19 mouse cellular contexts compared by ENCODE assay signal in the genomic region with DNA sequence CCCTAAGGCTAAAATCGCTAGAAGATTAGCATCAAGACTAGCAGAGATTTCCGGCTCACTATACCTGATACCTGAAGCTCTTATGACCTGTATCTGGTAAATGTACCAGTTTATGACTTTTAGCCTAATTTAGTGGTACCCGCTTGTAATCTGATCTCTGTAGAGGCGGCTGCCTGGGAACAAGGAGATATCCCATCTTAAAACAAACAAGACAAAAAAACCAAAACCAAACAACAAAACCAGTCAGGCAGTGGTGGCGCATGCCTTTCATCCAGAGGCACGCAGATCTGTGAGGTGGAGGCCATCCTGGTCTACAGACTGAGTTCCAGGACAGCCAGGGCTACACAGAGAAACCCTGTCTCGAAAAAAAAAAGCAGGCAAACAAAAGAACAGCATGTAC. TPM values are rescaled to one million over a fixed set of nuclear protein-coding genes. Genes with fewer than 3 reads are reported as not detected.
A peak's percentile ranks its signal among the peaks of the same experiment; 100 is the strongest.
DNase-seq lines count a peak whose midpoint lies in the region; ATAC-seq lines count a peak whose summit lies in the region.
"Had no signal": no experiment of that assay in that cellular context is flagged by ENCODE, and none has a peak within 500 bp of the region (broad histone marks: within the 10 kb centered on the region; RNA-seq: fewer than 3 reads in every experiment).

No protein-coding gene starts in this region.

- no peaks in the 10 kb centered on the region for H3K36me3 ChIP-seq in kidney, embryonic 16.5 days (ENCODE audit: insufficient read depth, low read length)
- H3K36me3 ChIP-seq in embryonic facial prominence, embryonic 14.5 days (ENCODE audit: control insufficient read depth, insufficient read depth, low read length), result no peaks in the 10 kb centered on the region
- H3K36me3 ChIP-seq in limb, embryonic 13.5 days, result no peaks in the 10 kb centered on the region
- H3K36me3 ChIP-seq: heart, embryonic 15.5 days; hindbrain, embryonic 10.5 days had no signal

- H3K4me1 ChIP-seq in kidney, embryonic 16.5 days (ENCODE audit: insufficient read depth, low read length), result peaks cover 33% of the 10 kb centered on the region
- H3K4me1 ChIP-seq in embryonic facial prominence, embryonic 14.5 days (ENCODE audit: control insufficient read depth, insufficient read depth, low read length), result peaks cover 10% of the 10 kb centered on the region
- H3K4me1 ChIP-seq in limb, embryonic 13.5 days, result peaks cover 10% of the 10 kb centered on the region

- DNase-seq in kidney, adult 8-10 months, result no peak
- peak; percentile 47 for DNase-seq in urinary bladder, postnatal 14 days (ENCODE audit: low spot score)
- no peak for DNase-seq in urinary bladder, adult 18-20 months (ENCODE audit: low spot score in 2 of 2)
- no peak for DNase-seq in embryonic facial prominence, embryonic 14.5 days (ENCODE audit: low spot score)
- no peak for DNase-seq in layer of hippocampus, adult 8-10 months (ENCODE audit: low spot score in 2 of 2)
- DNase-seq in adrenal gland, adult 2 months, result no peak
- DNase-seq: adrenal gland, postnatal 10 days; cerebellum, adult 11 months; cerebellum, adult 8-10 months; cerebellum, postnatal 25 days; gastrocnemius, postnatal 10 days; heart, adult 18-20 months had no signal

- H3K4me3 ChIP-seq in kidney, embryonic 16.5 days (ENCODE audit: low read length), result no peak overlapping the region
- H3K4me3 ChIP-seq in embryonic facial prominence, embryonic 14.5 days (ENCODE audit: low read depth, low read length), result no peak overlapping the region
- H3K4me3 ChIP-seq in limb, embryonic 13.5 days, result no peak overlapping the region
- H3K4me3 ChIP-seq: forebrain, embryonic 13.5 days; heart, embryonic 15.5 days; hindbrain, embryonic 10.5 days had no signal

- no peaks in the 10 kb centered on the region for H3K27me3 ChIP-seq in kidney, embryonic 16.5 days (ENCODE audit: insufficient read depth, low read length)
- H3K27me3 ChIP-seq in embryonic facial prominence, embryonic 14.5 days (replicated peaks; ENCODE audit: control insufficient read depth, insufficient read depth, low read length), result no peaks in the 10 kb centered on the region
- no peaks in the 10 kb centered on the region for H3K27me3 ChIP-seq in limb, embryonic 13.5 days
- H3K27me3 ChIP-seq: forebrain, embryonic 13.5 days; heart, embryonic 15.5 days had no signal

- H3K9ac ChIP-seq in kidney, embryonic 16.5 days (replicated peaks; ENCODE audit: low read length), result no peak overlapping the region
- H3K9ac ChIP-seq in embryonic facial prominence, embryonic 14.5 days (ENCODE audit: low read depth, low read length), result no peak overlapping the region
- no peak overlapping the region for H3K9ac ChIP-seq in limb, embryonic 13.5 days
- H3K9ac ChIP-seq: forebrain, embryonic 13.5 days; heart, embryonic 15.5 days; hindbrain, embryonic 14.5 days had no signal

- H3K27ac ChIP-seq in kidney, embryonic 16.5 days (ENCODE audit: low read length), result 0 out of 2 replicates have a peak overlapping the region, but pooled peaks have one; percentile 16
- 0 out of 2 replicates have a peak overlapping the region, but pooled peaks have one; percentile 3 for H3K27ac ChIP-seq in embryonic facial prominence, embryonic 14.5 days (replicated peaks; ENCODE audit: low read depth, low read length)
- peak overlapping the region; percentile 33; the same call in 1 of the 2 replicates for H3K27ac ChIP-seq in limb, embryonic 13.5 days
- H3K27ac ChIP-seq: forebrain, embryonic 13.5 days; heart, embryonic 15.5 days; hindbrain, embryonic 14.5 days had no signal

- H3K9me3 ChIP-seq in kidney, embryonic 16.5 days (ENCODE audit: low read length), result no peaks in the 10 kb centered on the region
- H3K9me3 ChIP-seq in embryonic facial prominence, embryonic 14.5 days (ENCODE audit: control insufficient read depth, low read length), result no peaks in the 10 kb centered on the region
- H3K9me3 ChIP-seq in limb, embryonic 13.5 days, result no peaks in the 10 kb centered on the region
- H3K9me3 ChIP-seq: forebrain, embryonic 13.5 days; heart, embryonic 15.5 days; hindbrain, embryonic 10.5 days had no signal

- ATAC-seq in kidney, embryonic 16.5 days (ENCODE audit: low FRiP score, low TSS enrichment), result no peak
- ATAC-seq in embryonic facial prominence, embryonic 14.5 days (ENCODE audit: low read depth), result no peak
- no peak for ATAC-seq in limb, embryonic 13.5 days (ENCODE audit: low FRiP score, low read depth)
- ATAC-seq: forebrain, embryonic 13.5 days had no signal

- 32% methylated on average over 7 of the region's 7 CpGs for WGBS in kidney, embryonic 16.5 days
- WGBS in embryonic facial prominence, embryonic 14.5 days, result 47% methylated on average over 7 of the region's 7 CpGs
- WGBS in limb, embryonic 13.5 days, result 38% methylated on average over 7 of the region's 7 CpGs

- no peak overlapping the region for H3K4me2 ChIP-seq in kidney, embryonic 16.5 days (replicated peaks; ENCODE audit: low read depth, low read length)
- no peak overlapping the region for H3K4me2 ChIP-seq in embryonic facial prominence, embryonic 14.5 days (ENCODE audit: low read depth, low read length)
- no peak overlapping the region for H3K4me2 ChIP-seq in limb, embryonic 13.5 days (replicated peaks)
- H3K4me2 ChIP-seq: forebrain, embryonic 13.5 days; heart, embryonic 11.5 days; heart, embryonic 15.5 days; hindbrain, embryonic 14.5 days had no signal

RNA-seq across cellular contexts. Expression of a gene that starts 7.1 kb away (rescaled TPM):
- polyA plus RNA-seq in kidney, embryonic 16.5 days (2015; fragmentation: Nextera tagmentation; extraction: Ambion mirVana), result 179 and 192 TPM in 2 replicates
- 141 and 168 TPM in 2 replicates for polyA plus RNA-seq in embryonic facial prominence, embryonic 14.5 days (2014; fragmentation: Nextera tagmentation; extraction: Ambion mirVana)
- 207 and 209 TPM in 2 replicates for polyA plus RNA-seq in limb, embryonic 13.5 days (2015; fragmentation: Nextera tagmentation; extraction: Ambion mirVana)
- total RNA-seq in layer of hippocampus, adult 8-10 months (2022), result 100 to 1,000 TPM; 200 to 239 (median 224) TPM
- 100 to 1,000 TPM; 239 to 244 TPM for total RNA-seq in adrenal gland, adult 2 months (2021)
- polyA plus RNA-seq in adrenal gland, adult 2 months (2012; rRNA removed), result 104 and 110 TPM in 2 replicates
